8 mouse cellular contexts compared by ENCODE assay signal in genomic region chr9:121858153-121858488, GRCm38 (mm10). TPM values are rescaled to one million over a fixed set of nuclear protein-coding genes. Genes with fewer than 3 reads are reported as not detected.
DNase-seq lines count a peak whose midpoint lies in the region; ATAC-seq and TF ChIP-seq lines count a peak whose summit lies in the region.

TSS of gene Higd1a (minus strand) at chr9:121858362.

- TF ChIP-seq POLR2A in cerebellum, adult 2 months (IDR thresholded peaks at IDR 0.05; ENCODE audit: borderline replicate concordance, insufficient read depth, low read length): no peak
- no peak for TF ChIP-seq POLR2A in MEL (IDR thresholded peaks at IDR 0.05; ENCODE audit: control insufficient read depth in 1 of 2, insufficient read depth in 1 of 2, low read depth in 1 of 2, low read length in 2 of 2, poor library complexity in 1 of 2)

- no peak for TF ChIP-seq EP300 in MEL (IDR thresholded peaks at IDR 0.05; ENCODE audit: low read depth in 1 of 2, low read length in 2 of 2)
- TF ChIP-seq EP300 in liver, postnatal 0 days (IDR thresholded peaks at IDR 0.05; ENCODE audit: low read depth): no peak

- ATAC-seq in forebrain, postnatal 0 days: no peak
- ATAC-seq in hindbrain, embryonic 15.5 days (ENCODE audit: low FRiP score, low read depth): no peak; the same call in 1 of the 2 replicates
- ATAC-seq in liver, postnatal 0 days: no peak; the same call in 1 of the 2 replicates

- 5% methylated on average over 6 of the region's 6 CpGs for WGBS in cerebellum, adult 2 months
- 6% methylated on average over 6 of the region's 6 CpGs for WGBS in forebrain, postnatal 0 days
- 13% methylated on average over 6 of the region's 6 CpGs for WGBS in hindbrain, embryonic 15.5 days
- WGBS in liver, postnatal 0 days (ENCODE audit: insufficient replicate concordance): 4% methylated on average over 6 of the region's 6 CpGs

- DNase-seq in cerebellum, adult 2 months: no peak
- DNase-seq in cerebellum, postnatal 25 days: no peak
- no peak for DNase-seq in MEL (ENCODE audit: low read depth, low spot score)
- DNase-seq in forebrain, postnatal 0 days: no peak
- DNase-seq in liver, postnatal 0 days: no peak
- DNase-seq in urinary bladder, postnatal 14 days (ENCODE audit: low spot score): no peak
- no peak for DNase-seq in cerebellum, adult 11-12 months

- no peaks in the 10 kb centered on the region for H3K27me3 ChIP-seq in cerebellum, adult 2 months (ENCODE audit: control insufficient read depth, insufficient read depth, low read length)
- H3K27me3 ChIP-seq in MEL (ENCODE audit: control insufficient read depth in 1 of 2, insufficient read depth in 2 of 2, low read length in 2 of 2): no peaks in the 10 kb centered on the region
- H3K27me3 ChIP-seq in forebrain, postnatal 0 days (ENCODE audit: insufficient read depth, low read length): no peaks in the 10 kb centered on the region
- no peaks in the 10 kb centered on the region for H3K27me3 ChIP-seq in hindbrain, embryonic 15.5 days
- H3K27me3 ChIP-seq in liver, postnatal 0 days (ENCODE audit: insufficient read depth, low read length): no peaks in the 10 kb centered on the region

- no peak for TF ChIP-seq CTCF in cerebellum, adult 2 months (IDR thresholded peaks at IDR 0.05; ENCODE audit: borderline replicate concordance, insufficient read depth, low read depth, low read length)
- TF ChIP-seq CTCF in MEL (IDR thresholded peaks at IDR 0.05 in 2 of 3, conservative IDR thresholded peaks at IDR 0.05 in 1 of 3; ENCODE audit: control insufficient read depth in 1 of 3, insufficient read depth in 1 of 3, low read depth in 2 of 3, low read length in 3 of 3, poor library complexity in 1 of 3, severe bottlenecking in 1 of 3): no peak
- no peak for TF ChIP-seq CTCF in forebrain, postnatal 0 days (IDR thresholded peaks at IDR 0.05; ENCODE audit: low read depth)
- TF ChIP-seq CTCF in liver, postnatal 0 days (IDR thresholded peaks at IDR 0.05; ENCODE audit: low read depth): no peak

- H3K4me2 ChIP-seq in forebrain, postnatal 0 days (ENCODE audit: low read depth): peak within 1 kb of the TSS; percentile 94
- H3K4me2 ChIP-seq in hindbrain, embryonic 15.5 days: peak within 1 kb of the TSS; percentile 80
- peak within 1 kb of the TSS; percentile 97 for H3K4me2 ChIP-seq in liver, postnatal 0 days (ENCODE audit: low read depth, low read length)

- peak within 1 kb of the TSS; percentile 90 for H3K27ac ChIP-seq in cerebellum, adult 2 months (ENCODE audit: insufficient read depth, low read length)
- peak within 1 kb of the TSS; percentile 94 for H3K27ac ChIP-seq in MEL (ENCODE audit: control insufficient read depth, low read depth, low read length)
- H3K27ac ChIP-seq in forebrain, postnatal 0 days (ENCODE audit: low read depth, low read length): peak within 1 kb of the TSS; percentile 79
- peak within 1 kb of the TSS; percentile 95 for H3K27ac ChIP-seq in hindbrain, embryonic 15.5 days (replicated peaks)
- H3K27ac ChIP-seq in liver, postnatal 0 days (ENCODE audit: low read depth): peak within 1 kb of the TSS; percentile 96

- peaks cover 3 to 22% of the 10 kb centered on the region in 2 experiments; a peak in 3 of 4 replicates for H3K36me3 ChIP-seq in MEL (ENCODE audit: control insufficient read depth in 1 of 2, insufficient read depth in 2 of 2, low read length in 2 of 2)
- no peaks in the 10 kb centered on the region for H3K36me3 ChIP-seq in forebrain, postnatal 0 days (ENCODE audit: insufficient read depth)
- H3K36me3 ChIP-seq in hindbrain, embryonic 15.5 days: no peaks in the 10 kb centered on the region
- 0 out of 2 replicates have a peak, but pooled peaks cover 3% of the 10 kb centered on the region for H3K36me3 ChIP-seq in liver, postnatal 0 days (replicated peaks; ENCODE audit: insufficient read depth, low read length)

- H3K9ac ChIP-seq in MEL (ENCODE audit: control insufficient read depth, low read depth, low read length, poor library complexity, severe bottlenecking): peak within 1 kb of the TSS; percentile 96
- H3K9ac ChIP-seq in forebrain, postnatal 0 days: peak within 1 kb of the TSS; percentile 87
- H3K9ac ChIP-seq in hindbrain, embryonic 15.5 days: peak within 1 kb of the TSS; percentile 86
- peak within 1 kb of the TSS; percentile 96 for H3K9ac ChIP-seq in liver, postnatal 0 days (replicated peaks)

- peaks cover 23% of the 10 kb centered on the region for H3K79me2 ChIP-seq in MEL (ENCODE audit: control insufficient read depth, insufficient read depth, low read length, poor library complexity)

- H3K9me3 ChIP-seq in MEL (replicated peaks; ENCODE audit: insufficient read depth, low read length): no peaks in the 10 kb centered on the region
- no peaks in the 10 kb centered on the region for H3K9me3 ChIP-seq in forebrain, postnatal 0 days (ENCODE audit: low read length)
- H3K9me3 ChIP-seq in hindbrain, embryonic 15.5 days: no peaks in the 10 kb centered on the region
- no peaks in the 10 kb centered on the region for H3K9me3 ChIP-seq in liver, postnatal 0 days (ENCODE audit: low read length)

- H3K4me1 ChIP-seq in cerebellum, adult 2 months (ENCODE audit: control insufficient read depth, insufficient read depth, low read length): no peaks in the 10 kb centered on the region
- H3K4me1 ChIP-seq in MEL (ENCODE audit: control insufficient read depth in 1 of 2, insufficient read depth in 2 of 2, low read length in 2 of 2): peaks cover 6 to 10% of the 10 kb centered on the region in 2 experiments
- no peaks in the 10 kb centered on the region for H3K4me1 ChIP-seq in forebrain, postnatal 0 days (ENCODE audit: insufficient read depth)
- H3K4me1 ChIP-seq in hindbrain, embryonic 15.5 days (replicated peaks): peaks cover 8% of the 10 kb centered on the region; the same call in 1 of the 2 replicates
- H3K4me1 ChIP-seq in liver, postnatal 0 days (ENCODE audit: insufficient read depth): peaks cover 29% of the 10 kb centered on the region

- peak within 1 kb of the TSS; percentile 97 for H3K4me3 ChIP-seq in cerebellum, adult 2 months (replicated peaks; ENCODE audit: insufficient read depth, low read depth, low read length)
- peak within 1 kb of the TSS; percentile 92 to 93 for H3K4me3 ChIP-seq in MEL (ENCODE audit: control insufficient read depth in 1 of 2, insufficient read depth in 1 of 2, low read depth in 2 of 2, low read length in 2 of 2)
- peak within 1 kb of the TSS; percentile 84 for H3K4me3 ChIP-seq in forebrain, postnatal 0 days (ENCODE audit: low read depth, low read length)
- H3K4me3 ChIP-seq in hindbrain, embryonic 15.5 days: peak within 1 kb of the TSS; percentile 86
- H3K4me3 ChIP-seq in liver, postnatal 0 days (ENCODE audit: low read depth, low read length): peak within 1 kb of the TSS; percentile 93

- TF ChIP-seq RAD21 in MEL (IDR thresholded peaks at IDR 0.05; ENCODE audit: low read depth, low read length): no peak

TF ChIP-seq in MEL, 35 proteins besides CTCF, POLR2A, EP300 and RAD21:
- 0 out of 2 replicates have a peak, but pooled peaks have one; percentile 51 for TF ChIP-seq SIN3A (IDR thresholded peaks at IDR 0.05; ENCODE audit: low read length)
- TF ChIP-seq GABPA (IDR thresholded peaks at IDR 0.05; ENCODE audit: low read depth, low read length): no peak

RNA-seq across cellular contexts. Expression of gene Higd1a, which starts in this region (rescaled TPM):
- polyA plus RNA-seq in cerebellum, adult 2 months (2012; rRNA removed): 125 and 128 TPM in 2 replicates
- 142 and 248 TPM in 2 replicates for total RNA-seq in MEL (2012; rRNA removed)
- polyA plus RNA-seq in MEL (2012; ENCODE audit: insufficient read depth in 1 of 2, insufficient read length in 2 of 2, low read depth in 1 of 2, low replicate concordance in 2 of 2, missing spikeins in 1 of 2): 100 to 1,000 TPM in 1 of 2 experiments, not detected in 1; 177 TPM
- 35.1 and 35.9 TPM in 2 replicates for total RNA-seq in forebrain, postnatal 0 days (2014; rRNA removed)
- 134 and 146 TPM in 2 replicates for polyA plus RNA-seq in forebrain, postnatal 0 days (2015; fragmentation: Nextera tagmentation; extraction: Ambion mirVana)
- 157 and 160 TPM in 2 replicates for polyA plus RNA-seq in hindbrain, embryonic 15.5 days (2015; fragmentation: Nextera tagmentation; extraction: Ambion mirVana)
- 126 and 134 TPM in 2 replicates for polyA plus RNA-seq in liver, postnatal 0 days (2015; fragmentation: Nextera tagmentation; extraction: Ambion mirVana)
